Mouse (Mus musculus) CD4-positive, CD25-positive, alpha-beta regulatory T cell, adult 2 months (primary cell): ENCODE data around the gene Plau.

ENCODE experiments used
- DNase-seq: peaks from one replicate; pipeline ENCODE4 v3.0.0-alpha.2; 2012; ENCODE audit warnings: low read depth, low spot score

Plau gene

GRCm38 (mm10) chr14:20836171-20836904 lies at the start of gene Plau:
Gene Plau, plus strand, starts transcription at chr14:20836660.
- peak; percentile 72 for DNase-seq

- no peak for DNase-seq
Measured at GRCm38 (mm10) chr14:20788151-20788550, 48.3 kb upstream of the Plau start.

GRCm38 (mm10) chr14:20789593-20789992 lies 46.9 kb upstream of the Plau start:
- DNase-seq, result no peak

GRCm38 (mm10) chr14:20790445-20790844 lies 46.0 kb upstream of the Plau start:
- DNase-seq, result no peak

GRCm38 (mm10) chr14:20790996-20791395 lies 45.5 kb upstream of the Plau start:
- DNase-seq, result no peak

GRCm38 (mm10) chr14:20791511-20792242 lies 44.8 kb upstream of the Plau start:
- DNase-seq, result no peak

- DNase-seq, result no peak
Measured at GRCm38 (mm10) chr14:20792243-20792921, 44.1 kb upstream of the Plau start.

GRCm38 (mm10) chr14:20792922-20793757 lies 43.3 kb upstream of the Plau start:
- peak; percentile 54 for DNase-seq

- DNase-seq, result peak; percentile 92
Measured at GRCm38 (mm10) chr14:20793758-20794531, 42.5 kb upstream of the Plau start, which contains the start of gene Camk2g. Gene Camk2g, minus strand, starts transcription at chr14:20794088.

GRCm38 (mm10) chr14:20794589-20794988 lies 41.9 kb upstream of the Plau start:
- no peak for DNase-seq

GRCm38 (mm10) chr14:20795423-20796152 lies 40.9 kb upstream of the Plau start:
- no peak for DNase-seq

GRCm38 (mm10) chr14:20796170-20796569 lies 40.3 kb upstream of the Plau start:
- peak; percentile 49 for DNase-seq

GRCm38 (mm10) chr14:20796643-20797042 lies 39.8 kb upstream of the Plau start:
- no peak for DNase-seq

GRCm38 (mm10) chr14:20798300-20798699 lies 38.2 kb upstream of the Plau start:
- DNase-seq, result no peak

GRCm38 (mm10) chr14:20798761-20799160 lies 37.7 kb upstream of the Plau start:
- DNase-seq, result peak; percentile 94

GRCm38 (mm10) chr14:20802926-20803605 lies 33.4 kb upstream of the Plau start:
- DNase-seq, result no peak

GRCm38 (mm10) chr14:20803606-20803938 lies 32.9 kb upstream of the Plau start:
- DNase-seq, result peak; percentile 86

GRCm38 (mm10) chr14:20804481-20804880 lies 32.0 kb upstream of the Plau start:
- no peak for DNase-seq

- DNase-seq, result no peak
Measured at GRCm38 (mm10) chr14:20804964-20805672, 31.3 kb upstream of the Plau start.
